Mouse (Mus musculus) cortical plate, adult 2 months (tissue): ENCODE measurements around the gene Foxn1. TPM values are rescaled to one million over a fixed set of nuclear protein-coding genes. Genes with fewer than 3 reads are reported as not detected.
A peak's percentile ranks its signal among the peaks of the same experiment; 100 is the strongest.

Experiments
- H3K27ac ChIP-seq: fragments of 200-500 bp; 2 replicates; pipeline ENCODE4 v1.5.1; 2012; ENCODE audit warnings: low read length, control low read depth, inconsistent platforms; ENCODE audit not compliant: insufficient read depth
- H3K4me1 ChIP-seq: fragments of 200-500 bp; 2 replicates; pipeline ENCODE4 v1.6.1; 2011; ENCODE audit warnings: low read length; ENCODE audit not compliant: control insufficient read depth, insufficient read depth
- H3K4me3 ChIP-seq: fragments of 200-500 bp; 2 replicates; pipeline ENCODE4 v1.5.1; 2011; ENCODE audit warnings: mild to moderate bottlenecking, low read length, control low read depth; ENCODE audit not compliant: insufficient read depth
- CTCF ChIP-seq: fragments of 200-500 bp; IDR thresholded peaks from 2 replicates; pipeline ENCODE4 v1.5.1; 2011; ENCODE audit warnings: mild to moderate bottlenecking, control low read depth, low read length; ENCODE audit not compliant: insufficient read depth; ENCODE audit errors: extremely low read depth
- POLR2A ChIP-seq: fragments of 200-500 bp; IDR thresholded peaks from 2 replicates; pipeline ENCODE4 v1.6.1; 2011; ENCODE audit warnings: mild to moderate bottlenecking, low read length, control low read depth; ENCODE audit not compliant: insufficient read depth; ENCODE audit errors: extremely low read depth
- polyA plus RNA-seq: library from polyadenylated mRNA; depleted of rRNA; stranded (reverse); fragments of >200 nt; gene quantifications from 2 replicates; pipeline ENCODE4 v1.2.3, GENCODE M21; 2012; rRNA removed

Gene Foxn1
- polyA plus RNA-seq, 1 experiment = 0.02 TPM

DNA sequence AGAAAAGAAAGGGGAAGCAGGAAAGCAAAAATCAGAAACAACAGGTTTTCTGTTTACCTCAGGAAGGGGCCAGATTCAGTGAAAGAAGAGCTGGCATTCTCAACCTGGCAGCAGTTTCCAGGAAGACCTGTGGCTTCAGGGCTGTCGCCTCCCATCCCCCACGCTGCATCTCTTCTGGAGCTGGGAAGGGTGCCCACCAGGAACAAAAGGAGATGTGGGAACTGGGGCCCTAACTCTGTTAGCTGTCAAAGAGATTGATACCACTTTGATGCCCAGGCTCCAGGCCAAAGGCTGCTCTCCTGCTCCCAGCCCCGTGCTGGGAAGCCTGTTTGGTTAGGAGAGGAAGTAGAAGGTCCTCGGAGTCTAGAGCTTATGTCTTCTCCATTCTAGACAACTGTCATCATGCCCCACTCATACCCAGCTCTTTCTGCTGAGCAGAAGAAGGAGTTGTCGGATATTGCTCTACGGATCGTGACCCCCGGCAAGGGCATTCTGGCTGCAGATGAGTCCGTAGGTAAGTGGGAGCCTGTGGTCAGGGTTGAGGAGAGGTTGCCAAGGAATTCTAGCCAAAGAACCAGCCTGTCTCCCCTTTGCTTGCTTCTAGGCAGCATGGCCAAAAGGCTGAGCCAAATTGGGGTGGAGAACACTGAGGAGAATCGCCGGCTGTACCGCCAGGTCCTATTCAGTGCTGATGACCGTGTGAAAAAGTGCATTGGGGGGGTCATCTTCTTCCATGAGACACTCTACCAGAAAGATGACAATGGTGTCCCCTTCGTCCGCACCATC lies 62.2 kb downstream of the Foxn1 start:
- TF ChIP-seq CTCF = no peak
- TF ChIP-seq POLR2A = no peak
- H3K4me3 ChIP-seq = peak overlapping the region; percentile 36
- H3K27ac ChIP-seq = peak overlapping the region; percentile 74; the same call in 1 of the 2 replicates
- H3K4me1 ChIP-seq = no peaks in the 10 kb centered on the region

GRCm38 (mm10) chr11:78322860-78323259 lies 63.5 kb downstream of the Foxn1 start, which contains the start of gene Aldoc:
Gene Aldoc, plus strand, starts transcription at chr11:78322968.
- Histone ChIP-seq H3K4me3 (peak within 1 kb of the TSS; percentile 36), H3K27ac (peak within 1 kb of the TSS; percentile 74), H3K4me1 (no peaks in the 10 kb centered on the region)
- TF ChIP-seq CTCF (no peak), POLR2A (peak; percentile 80)

GRCm38 (mm10) chr11:78322076-78322831 lies 64.1 kb downstream of the Foxn1 start:
- Histone ChIP-seq H3K27ac (0 out of 2 replicates have a peak overlapping the region, but pooled peaks have one; percentile 27), H3K4me1 (0 out of 2 replicates have a peak, but pooled peaks cover 1% of the 10 kb centered on the region), H3K4me3 (peak overlapping the region; percentile 36)
- 0 out of 2 replicates have a peak, but pooled peaks have one; percentile 6 for TF ChIP-seq POLR2A
- TF ChIP-seq CTCF = no peak

- TF ChIP-seq POLR2A = no peak
- no peak for TF ChIP-seq CTCF
- Histone ChIP-seq H3K4me3 (no peak overlapping the region), H3K27ac (0 out of 2 replicates have a peak overlapping the region, but pooled peaks have one; percentile 24), H3K4me1 (0 out of 2 replicates have a peak, but pooled peaks cover 1% of the 10 kb centered on the region)
Observed at GRCm38 (mm10) chr11:78318411-78318810, 67.9 kb downstream of the Foxn1 start.

GRCm38 (mm10) chr11:78313662-78314061 lies 72.7 kb downstream of the Foxn1 start:
- TF ChIP-seq CTCF = no peak
- TF ChIP-seq POLR2A = no peak
- Histone ChIP-seq H3K27ac (no peak overlapping the region), H3K4me3 (no peak overlapping the region), H3K4me1 (0 out of 2 replicates have a peak, but pooled peaks cover 1% of the 10 kb centered on the region)

DNA sequence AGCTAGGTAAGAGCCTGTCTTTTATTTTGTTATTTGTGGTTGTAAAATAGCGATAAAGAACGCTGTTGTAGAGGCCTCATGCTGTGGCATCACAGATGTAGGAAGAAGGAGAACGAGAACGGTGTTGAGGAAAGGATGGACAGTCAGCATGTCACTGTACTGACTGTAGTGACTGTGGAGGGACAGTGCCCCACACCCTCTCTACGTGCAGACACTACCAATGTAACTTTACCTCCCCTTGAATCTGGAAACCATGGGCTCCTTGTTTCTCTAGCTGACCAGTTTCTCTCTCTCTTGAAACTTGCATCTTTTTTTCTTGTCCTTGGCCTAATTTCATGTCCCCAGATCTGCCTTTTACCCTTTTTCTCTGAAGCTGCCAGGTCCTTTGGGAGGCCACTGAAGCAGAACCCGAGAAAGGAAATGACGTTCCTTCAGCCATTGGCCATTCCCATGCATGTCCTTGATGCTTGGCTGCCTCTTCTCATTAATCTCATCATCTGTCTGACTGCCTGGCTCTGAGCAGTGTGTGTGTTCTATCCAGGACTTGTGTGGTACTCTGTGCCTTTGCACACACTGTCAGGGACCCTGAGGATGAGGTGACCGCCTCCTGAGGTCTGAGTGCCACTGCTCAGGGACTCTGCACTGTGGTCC lies 75.4 kb downstream of the Foxn1 start:
- Histone ChIP-seq H3K4me1 (no peaks in the 10 kb centered on the region), H3K27ac (no peak overlapping the region), H3K4me3 (no peak overlapping the region)
- TF ChIP-seq CTCF (no peak), POLR2A (no peak)

Other genes starting within 250 kb of the Foxn1 start
- gene Traf4, start 221.0 kb downstream of the Foxn1 start, polyA plus RNA-seq = 17.1 and 19.6 TPM in 2 replicates
- 5.4 and 6.2 TPM in 2 replicates for gene Nek8, start 209.9 kb downstream of the Foxn1 start, polyA plus RNA-seq
- 83.0 and 84.4 TPM in 2 replicates for gene Tlcd1, start 209.8 kb downstream of the Foxn1 start, polyA plus RNA-seq
- gene Rpl23a, start 203.0 kb downstream of the Foxn1 start, polyA plus RNA-seq = 1,200 and 1,274 TPM in 2 replicates
- 46.6 and 56.0 TPM in 2 replicates for gene Rab34, start 198.1 kb downstream of the Foxn1 start, polyA plus RNA-seq
- gene Proca1, start 193.2 kb downstream of the Foxn1 start, polyA plus RNA-seq = 6.2 TPM in 2 replicates
- 111 and 115 TPM in 2 replicates for gene Sdf2, start 140.8 kb downstream of the Foxn1 start, polyA plus RNA-seq
- 39.9 and 40.1 TPM in 2 replicates for gene Supt6, start 140.6 kb downstream of the Foxn1 start, polyA plus RNA-seq
- 101 and 103 TPM in 2 replicates for gene 2610507B11Rik, start 124.8 kb downstream of the Foxn1 start, polyA plus RNA-seq
- gene BC030499, start 95.7 kb downstream of the Foxn1 start, polyA plus RNA-seq = 31.8 and 39.1 TPM in 2 replicates
- gene Spag5, start 85.0 kb downstream of the Foxn1 start, polyA plus RNA-seq = 29.6 and 35.1 TPM in 2 replicates
- 1,609 and 1,659 TPM in 2 replicates for gene Aldoc, start 63.6 kb downstream of the Foxn1 start, polyA plus RNA-seq
- 69.3 and 77.3 TPM in 2 replicates for gene Pigs, start 58.1 kb downstream of the Foxn1 start, polyA plus RNA-seq
- 65.3 and 68.4 TPM in 2 replicates for gene Unc119, start 43.1 kb downstream of the Foxn1 start, polyA plus RNA-seq
- gene Slc13a2, start 35.7 kb upstream of the Foxn1 start, polyA plus RNA-seq = 0.04 TPM in 1 of 2 replicates, not detected in the other
- gene Slc46a1, start 79.1 kb upstream of the Foxn1 start, polyA plus RNA-seq = 13.6 and 14.7 TPM in 2 replicates
- 26.2 and 27.0 TPM in 2 replicates for gene Sarm1, start 111.2 kb upstream of the Foxn1 start, polyA plus RNA-seq
- gene Vtn, start 112.5 kb upstream of the Foxn1 start, polyA plus RNA-seq = 159 and 182 TPM in 2 replicates
- 3.3 and 4.3 TPM in 2 replicates for gene Sebox, start 116.9 kb upstream of the Foxn1 start, polyA plus RNA-seq
- 57.8 and 62.4 TPM in 2 replicates for gene Tmem199, start 125.6 kb upstream of the Foxn1 start, polyA plus RNA-seq
- gene Poldip2, start 125.6 kb upstream of the Foxn1 start, polyA plus RNA-seq = 113 and 127 TPM in 2 replicates
- 38.2 and 38.9 TPM in 2 replicates for gene Tnfaip1, start 149.8 kb upstream of the Foxn1 start, polyA plus RNA-seq
- 100 and 101 TPM in 2 replicates for gene Ift20, start 149.8 kb upstream of the Foxn1 start, polyA plus RNA-seq
- gene Tmem97, start 164.2 kb upstream of the Foxn1 start, polyA plus RNA-seq = 17.8 and 20.8 TPM in 2 replicates